In the genomic region with DNA sequence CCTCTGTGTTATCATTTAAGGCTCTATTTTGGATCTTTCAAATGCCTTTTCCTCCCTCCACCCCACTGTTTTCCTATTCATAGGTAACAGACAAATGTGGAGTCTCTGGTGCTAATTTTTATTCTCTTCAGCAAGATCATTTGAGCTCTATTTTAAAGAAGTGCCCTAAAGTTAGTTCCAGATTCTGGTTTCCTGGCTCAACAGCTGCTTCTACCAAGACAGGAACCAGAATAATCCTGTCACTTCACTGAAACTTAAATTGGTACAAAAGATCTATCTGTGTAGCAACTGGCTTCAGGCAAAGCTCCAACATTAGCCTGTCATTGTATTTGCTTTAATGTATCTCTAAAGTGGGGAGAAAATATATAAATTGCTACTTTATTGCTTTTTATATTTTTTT, we compare ENCODE assay signal across 22 mouse cellular contexts. TPM values are rescaled to one million over a fixed set of nuclear protein-coding genes. Genes with fewer than 3 reads are reported as not detected.
DNase-seq lines count a peak whose midpoint lies in the region; ATAC-seq and TF ChIP-seq lines count a peak whose summit lies in the region.
"Had no signal": no experiment of that assay in that cellular context is flagged by ENCODE, and none has a peak within 500 bp of the region (broad histone marks: within the 10 kb centered on the region; RNA-seq: fewer than 3 reads in every experiment).

No protein-coding gene starts in this region.

- DNase-seq in frontal cortex, adult 2 months (ENCODE audit: extremely low spot score in 1 of 2, low spot score in 1 of 2), result no peak
- DNase-seq in layer of hippocampus, adult 2 months (ENCODE audit: low spot score in 2 of 2), result no peak
- DNase-seq in layer of hippocampus, postnatal 14 days (ENCODE audit: low spot score in 2 of 2), result no peak
- no peak for DNase-seq in forebrain, embryonic 10.5 days (ENCODE audit: extremely low spot score, low spot score)
- DNase-seq: adrenal gland, adult 2 months; adrenal gland, postnatal 10 days; adrenal gland, postnatal 25 days; B cell, adult 2 months; cerebellum, adult 11 months; cerebellum, adult 2 months; cerebellum, adult 9-10 months; cerebellum, postnatal 10 days; cerebellum, postnatal 25 days had no signal

- H3K27ac ChIP-seq in layer of hippocampus, adult 2 months, result peak overlapping the region; percentile 49; the same call in 1 of the 2 replicates
- peak overlapping the region; percentile 37 for H3K27ac ChIP-seq in bone marrow macrophage, adult 2 months (ENCODE audit: insufficient read depth, low read depth, low read length)
- H3K27ac ChIP-seq in forebrain, embryonic 10.5 days, result no peak overlapping the region
- H3K27ac ChIP-seq: embryonic facial prominence, embryonic 10.5 days; embryonic facial prominence, embryonic 12.5 days; forebrain, embryonic 12.5 days had no signal

- peaks cover 10% of the 10 kb centered on the region for H3K79me2 ChIP-seq in myocyte (ENCODE audit: control insufficient read depth, insufficient read depth)

- no peaks in the 10 kb centered on the region for H3K36me3 ChIP-seq in myocyte (ENCODE audit: control insufficient read depth, insufficient read depth)
- no peaks in the 10 kb centered on the region for H3K36me3 ChIP-seq in forebrain, embryonic 10.5 days (replicated peaks)
- H3K36me3 ChIP-seq: embryonic facial prominence, embryonic 10.5 days; embryonic facial prominence, embryonic 12.5 days; forebrain, embryonic 12.5 days had no signal

- H3K4me2 ChIP-seq in myocyte (ENCODE audit: low read depth), result peak overlapping the region; percentile 9
- H3K4me2 ChIP-seq: embryonic facial prominence, embryonic 12.5 days; forebrain, embryonic 12.5 days had no signal

- no peak overlapping the region for H3ac ChIP-seq in myocyte (ENCODE audit: control insufficient read depth, insufficient read length)

- H3K9me3 ChIP-seq in forebrain, embryonic 10.5 days, result no peaks in the 10 kb centered on the region
- H3K9me3 ChIP-seq: embryonic facial prominence, embryonic 10.5 days; embryonic facial prominence, embryonic 12.5 days; forebrain, embryonic 12.5 days had no signal

- no peaks in the 10 kb centered on the region for H3K27me3 ChIP-seq in myocyte (ENCODE audit: control insufficient read depth, insufficient read depth, insufficient read length)
- H3K27me3 ChIP-seq in forebrain, embryonic 10.5 days (ENCODE audit: poor library complexity, severe bottlenecking), result no peaks in the 10 kb centered on the region
- H3K27me3 ChIP-seq: embryonic facial prominence, embryonic 12.5 days; forebrain, embryonic 12.5 days had no signal

- peaks cover 31% of the 10 kb centered on the region for H3K4me1 ChIP-seq in bone marrow macrophage, adult 2 months (ENCODE audit: control insufficient read depth, insufficient read depth, low read length)
- peaks cover 13% of the 10 kb centered on the region for H3K4me1 ChIP-seq in forebrain, embryonic 10.5 days

- TF ChIP-seq POLR2A in bone marrow macrophage, adult 2 months (IDR thresholded peaks at IDR 0.05; ENCODE audit: borderline replicate concordance, low read depth, low read length), result no peak
- TF ChIP-seq POLR2A in myocyte (IDR thresholded peaks at IDR 0.05; ENCODE audit: insufficient read length, low read depth), result no peak

- no peak overlapping the region for H3K4me3 ChIP-seq in layer of hippocampus, adult 2 months
- H3K4me3 ChIP-seq in bone marrow macrophage, adult 2 months (ENCODE audit: insufficient read depth, low read length), result no peak overlapping the region
- H3K4me3 ChIP-seq in myocyte, result no peak overlapping the region
- no peak overlapping the region for H3K4me3 ChIP-seq in forebrain, embryonic 10.5 days
- H3K4me3 ChIP-seq: embryonic facial prominence, embryonic 10.5 days; embryonic facial prominence, embryonic 12.5 days; forebrain, embryonic 12.5 days had no signal

- TF ChIP-seq CTCF in layer of hippocampus, adult 2 months (conservative IDR thresholded peaks at IDR 0.05), result no peak
- TF ChIP-seq CTCF in bone marrow macrophage, adult 2 months (IDR thresholded peaks at IDR 0.05; ENCODE audit: low read depth, low read length), result no peak

- 0 out of 2 replicates have a peak, but pooled peaks have one; percentile 11 for ATAC-seq in frontal cortex, adult (ENCODE audit: low TSS enrichment)
- ATAC-seq in CD4-positive, CD25-positive, alpha-beta regulatory T cell, adult 4 months, result no peak
- ATAC-seq: forebrain, embryonic 14.5 days; forebrain, embryonic 16.5 days had no signal

TF ChIP-seq in myocyte, 11 proteins besides CTCF, POLR2A, EP300 and RAD21:
- TF ChIP-seq USF1 (IDR thresholded peaks at IDR 0.05; ENCODE audit: low read depth) (no peak), POLR2AphosphoS2 (IDR thresholded peaks at IDR 0.05; ENCODE audit: insufficient read length, low read depth) (no peak), TCF3 (IDR thresholded peaks at IDR 0.05; ENCODE audit: insufficient read length, low read depth) (no peak), MYOD1 (IDR thresholded peaks at IDR 0.05; ENCODE audit: control insufficient read depth in 1 of 3, insufficient read length in 2 of 3, low read depth in 2 of 3) (peak in 2 of 3 experiments; percentile 15 to 22), CEBPB (IDR thresholded peaks at IDR 0.05; ENCODE audit: insufficient read depth, poor library complexity, severe bottlenecking) (no peak), REST (IDR thresholded peaks at IDR 0.05; ENCODE audit: insufficient read depth, insufficient read length) (no peak), TCF12 (IDR thresholded peaks at IDR 0.05; ENCODE audit: insufficient read depth, poor library complexity, severe bottlenecking) (no peak), MYOG (IDR thresholded peaks at IDR 0.05; ENCODE audit: control insufficient read depth in 1 of 3, insufficient read depth in 1 of 3, insufficient read length in 2 of 3, low read depth in 2 of 3) (peak in 1 of 3 experiments; percentile 54)

RNA-seq across cellular contexts. Expression of a gene that starts 3.6 kb away (rescaled TPM):
- polyA plus RNA-seq in frontal cortex, adult 2 months (2012; rRNA removed), result 54.3 and 69.1 TPM in 2 replicates
- 10 to 100 TPM; 36.5 to 38.0 TPM for total RNA-seq in layer of hippocampus, adult 2 months (2021)
- total RNA-seq in layer of hippocampus, postnatal 14 days (2021), result 10 to 100 TPM; 27.4 to 30.9 TPM
- 21.7 and 26.0 TPM in 2 replicates for polyA plus RNA-seq in bone marrow macrophage, adult 2 months (2012; ENCODE audit: insufficient read depth, insufficient read length, missing spikeins)
- 17.3 TPM for polyA plus RNA-seq in myocyte (2012; fragmentation: generic; extraction: Trizol)
- polyA plus RNA-seq in forebrain, embryonic 10.5 days (2016; fragmentation: Nextera tagmentation; extraction: Ambion mirVana), result 9.7 and 10.0 TPM in 2 replicates
- polyA plus RNA-seq in CD4-positive, CD25-positive, alpha-beta regulatory T cell, adult 4 months (2017; shearing (Covaris generic)), result 1 to 10 TPM; 3.6 to 7.2 TPM
